Mouse (Mus musculus) common myeloid progenitor, adult 5-6 weeks (primary cell): ENCODE data around the gene Ifna14. TPM values are rescaled to one million over a fixed set of nuclear protein-coding genes. Genes with fewer than 3 reads are reported as not detected.
"Not testable (repeated sequence)": the region's sequence is repeated elsewhere in the genome, so short reads cannot be mapped to it uniquely, and the experiment has no call there.

Experiments used
- ATAC-seq: replicated peaks from 2 replicates; pipeline ENCODE4 v1.8.0; 2016; ENCODE audit warnings: low read depth, mild to moderate bottlenecking, moderate TSS enrichment, inconsistent platforms; ENCODE audit not compliant: poor library complexity, severe bottlenecking
- total RNA-seq: library from RNA; stranded (forward); fragments of 200-1000, 187-1606 nt; gene quantifications from 2 replicates; pipeline ENCODE4 v1.2.3, GENCODE M21; 2017

The Ifna14 gene
- total RNA-seq = not detected in 2 replicates

GRCm38 (mm10) chr4:88571698-88572097 is at the start of gene Ifna14:
Gene Ifna14, minus strand, starts transcription at chr4:88571798.
- no peak for ATAC-seq

DNA sequence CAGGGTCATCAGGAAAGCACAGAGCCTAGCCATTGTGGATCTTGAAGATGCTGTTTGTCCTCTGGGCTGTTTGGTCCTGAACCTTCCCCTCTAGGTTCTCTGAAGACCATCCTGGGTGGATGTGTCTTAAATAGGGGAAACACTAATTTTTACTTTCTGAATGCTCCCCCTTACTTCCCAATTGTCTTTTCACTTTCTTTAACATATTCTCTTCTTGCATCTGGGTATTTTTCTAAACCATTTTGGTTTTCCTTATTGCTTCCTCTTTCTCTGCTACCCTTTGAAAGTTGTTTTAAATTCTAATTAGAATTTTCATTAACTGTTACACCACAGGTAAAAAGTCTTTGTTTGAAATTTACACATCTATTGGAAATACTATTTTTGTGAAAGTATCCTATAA is 31.7 kb upstream of the Ifna14 start, which contains the start of gene Ifna12:
Gene Ifna12 (minus strand): TSS at position 101 of the 400 bp plus-strand sequence.
- ATAC-seq = no peak

- ATAC-seq = no peak
These were observed 20.7 kb upstream of the Ifna14 start, which contains the start of gene Ifna9 for GRCm38 (mm10) chr4:88592285-88592684. Gene Ifna9, minus strand, starts transcription at chr4:88592385.

GRCm38 (mm10) chr4:88561791-88562190 is 9.8 kb downstream of the Ifna14 start:
- no peak for ATAC-seq

DNA sequence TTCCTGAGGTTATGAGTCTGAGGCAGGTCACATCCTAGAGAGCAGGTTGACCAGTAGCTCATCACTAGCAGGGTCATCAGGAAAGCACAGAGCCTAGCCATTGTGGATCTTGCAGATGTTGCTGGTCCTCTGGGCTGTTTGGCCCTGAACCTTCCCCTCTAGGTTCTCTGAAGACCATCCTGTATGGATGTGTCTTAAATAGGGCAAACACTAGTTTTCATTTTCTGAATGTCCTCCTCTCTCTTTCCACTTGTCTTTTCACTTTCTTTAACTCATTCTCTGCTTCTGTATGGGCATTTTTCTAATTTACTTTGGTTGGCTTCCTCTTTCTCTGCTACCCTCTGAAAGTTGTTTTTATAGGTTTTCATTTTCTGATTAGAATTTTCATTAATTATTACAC is 13.5 kb downstream of the Ifna14 start, which contains the start of gene Ifna15:
Gene Ifna15 (minus strand): TSS at position 101 of the 400 bp plus-strand sequence.
- ATAC-seq = not testable (repeated sequence)

DNA sequence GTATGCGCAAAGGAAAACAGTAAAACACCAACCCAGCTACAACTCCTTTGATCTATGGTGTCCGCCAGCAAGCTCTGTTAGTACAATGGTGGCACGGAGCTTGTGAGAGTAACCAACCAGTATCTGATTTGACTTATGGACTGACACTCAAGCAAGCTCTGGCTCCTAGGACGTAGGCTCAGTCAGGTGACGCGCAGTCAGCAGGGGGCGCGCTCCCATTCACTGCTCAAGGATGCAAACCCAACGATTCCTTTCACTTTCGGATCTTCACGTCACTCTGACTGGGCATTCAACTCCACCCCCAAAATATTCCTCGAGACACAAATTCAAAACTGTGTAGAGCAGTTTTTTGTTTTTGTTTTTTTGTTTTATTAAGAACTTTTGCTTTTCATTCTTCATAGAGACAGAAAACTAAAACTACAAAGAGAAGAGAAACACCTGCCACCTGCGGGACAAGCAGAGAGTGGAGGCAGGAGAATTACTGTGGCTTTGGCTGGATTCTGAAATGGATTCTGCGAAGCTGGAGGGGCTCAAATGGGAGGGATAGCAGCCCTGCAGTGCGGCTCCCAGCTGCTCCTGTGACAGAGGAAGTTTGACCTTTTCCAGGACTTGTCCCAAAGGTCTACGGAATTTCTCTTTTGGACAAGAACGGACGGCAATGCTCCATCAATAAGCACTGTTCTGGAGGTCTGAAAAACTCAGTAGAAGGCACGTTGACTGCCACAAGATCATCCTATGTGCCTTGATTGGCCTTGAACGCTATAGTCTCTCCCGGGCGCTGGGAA is 21.2 kb downstream of the Ifna14 start:
- peak; percentile 100 for ATAC-seq

DNA sequence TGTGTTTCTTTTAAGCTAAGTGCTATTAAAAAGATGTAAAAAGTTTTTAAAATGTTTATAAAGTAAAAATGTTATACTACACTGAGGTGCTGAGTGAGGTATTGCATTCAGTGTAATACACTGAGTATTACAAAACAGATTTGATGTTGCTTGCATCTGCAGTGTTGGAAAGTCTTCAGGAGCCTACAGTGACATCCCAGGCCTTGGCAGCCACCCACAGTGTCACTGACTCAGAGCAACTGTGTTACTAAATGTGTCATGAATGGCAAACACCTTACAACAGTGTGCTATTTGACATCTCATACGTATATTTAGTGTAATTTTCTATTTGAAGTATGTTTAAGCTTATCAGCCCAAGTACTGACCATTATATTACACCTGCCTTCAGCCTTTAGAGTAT is 23.6 kb downstream of the Ifna14 start:
- ATAC-seq = no peak

- ATAC-seq = peak; percentile 98
These were observed 27.9 kb downstream of the Ifna14 start for GRCm38 (mm10) chr4:88543649-88544234.

- peak; percentile 90 for ATAC-seq
These were observed 34.3 kb downstream of the Ifna14 start for GRCm38 (mm10) chr4:88537328-88537727.

GRCm38 (mm10) chr4:88536640-88537039 is 35.0 kb downstream of the Ifna14 start:
- ATAC-seq = no peak

GRCm38 (mm10) chr4:88535742-88536141 is 35.9 kb downstream of the Ifna14 start:
- peak; percentile 59 for ATAC-seq

- ATAC-seq = no peak
These were observed 36.7 kb downstream of the Ifna14 start for GRCm38 (mm10) chr4:88534903-88535302.

GRCm38 (mm10) chr4:88533499-88533898 is 38.1 kb downstream of the Ifna14 start:
- ATAC-seq = no peak

- ATAC-seq = no peak
These were observed 40.7 kb downstream of the Ifna14 start for GRCm38 (mm10) chr4:88530892-88531291.

GRCm38 (mm10) chr4:88530271-88530670 is 41.3 kb downstream of the Ifna14 start:
- no peak for ATAC-seq

DNA sequence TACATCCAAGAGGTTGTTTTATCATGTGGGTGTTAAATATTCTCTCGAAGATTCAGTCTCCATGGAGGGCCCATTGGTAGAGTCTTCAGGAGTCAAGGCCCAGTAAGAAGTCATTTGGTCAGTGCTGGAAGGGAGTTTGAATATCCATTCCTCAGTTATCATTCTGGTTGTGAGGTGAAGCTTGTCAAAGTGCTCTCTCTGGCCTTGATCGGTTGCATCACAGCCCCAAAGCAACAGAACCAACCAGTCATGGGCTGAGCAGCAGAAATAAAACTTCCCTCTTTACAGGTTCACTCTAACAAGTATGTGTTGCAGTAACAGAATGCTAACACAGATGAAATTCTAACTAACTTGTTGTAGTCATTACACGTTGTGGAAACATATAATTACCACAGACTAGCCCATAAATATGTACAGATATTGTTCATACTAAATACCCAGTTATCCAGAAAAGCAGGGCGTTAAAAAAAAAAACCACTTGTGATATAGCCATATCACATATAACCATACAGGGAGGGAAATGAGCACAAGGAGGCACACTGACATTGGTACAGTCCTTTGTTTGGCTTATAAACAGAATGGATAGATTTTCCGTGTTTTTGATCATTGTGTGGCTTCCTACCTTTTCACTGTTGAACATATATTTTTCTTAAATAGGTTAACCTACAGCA is 45.1 kb downstream of the Ifna14 start:
- no peak for ATAC-seq

GRCm38 (mm10) chr4:88525393-88525792 is 46.2 kb downstream of the Ifna14 start:
- no peak for ATAC-seq

DNA sequence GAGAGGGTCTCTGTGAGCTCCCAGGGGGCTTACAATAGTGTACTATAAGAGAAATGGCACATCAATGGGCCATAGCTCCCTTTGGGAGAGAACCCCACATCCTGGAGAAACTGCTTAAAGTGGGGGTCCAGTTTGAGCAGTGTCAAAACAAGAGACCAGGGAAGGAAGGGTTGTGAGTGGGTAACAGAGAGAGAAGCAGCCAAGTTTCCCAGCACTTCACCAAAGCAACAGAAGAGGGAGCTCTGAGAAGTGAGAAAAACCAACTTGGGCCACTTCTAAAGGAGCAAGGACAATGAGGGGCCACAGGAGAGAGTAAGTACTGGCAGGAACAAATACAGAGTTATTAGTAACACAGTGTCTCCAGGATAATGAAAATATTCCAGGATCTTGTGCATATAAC is 48.4 kb downstream of the Ifna14 start:
- peak; percentile 84 for ATAC-seq

DNA sequence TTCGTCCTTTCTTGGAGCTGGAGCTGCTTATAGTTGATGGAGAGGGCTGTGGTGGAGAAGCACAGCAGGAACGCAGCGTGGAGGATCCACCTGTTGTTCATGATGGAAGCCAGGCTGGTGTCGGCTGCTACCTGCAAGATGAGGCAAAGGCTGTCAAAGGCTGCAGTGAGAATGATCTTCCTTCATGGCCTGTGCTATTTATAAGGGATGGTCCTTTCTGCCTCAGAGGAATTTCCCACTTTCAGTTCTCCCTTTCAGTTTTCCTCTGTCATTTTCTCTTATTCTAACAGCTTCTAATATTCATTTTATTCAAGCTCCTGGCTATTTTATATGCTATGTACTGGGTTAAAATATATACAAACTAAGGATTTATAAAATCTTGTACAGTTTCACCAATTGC is 48.9 kb downstream of the Ifna14 start, which contains the start of gene Ifnb1:
Gene Ifnb1 (minus strand): TSS at position 101 of the 400 bp plus-strand sequence.
- no peak for ATAC-seq
